Mouse (Mus musculus): Measurements from ENCODE around the gene Ly75.

Ly75 gene

GRCm38 (mm10) chr2:60303796-60304195, 79.3 kb downstream of the Ly75 start:
- DNase-seq: no peak

GRCm38 (mm10) chr2:60299323-60299722, 83.8 kb downstream of the Ly75 start:
- no peak for DNase-seq

- DNase-seq: no peak
Observed at GRCm38 (mm10) chr2:60298266-60298665, 84.8 kb downstream of the Ly75 start.

DNA sequence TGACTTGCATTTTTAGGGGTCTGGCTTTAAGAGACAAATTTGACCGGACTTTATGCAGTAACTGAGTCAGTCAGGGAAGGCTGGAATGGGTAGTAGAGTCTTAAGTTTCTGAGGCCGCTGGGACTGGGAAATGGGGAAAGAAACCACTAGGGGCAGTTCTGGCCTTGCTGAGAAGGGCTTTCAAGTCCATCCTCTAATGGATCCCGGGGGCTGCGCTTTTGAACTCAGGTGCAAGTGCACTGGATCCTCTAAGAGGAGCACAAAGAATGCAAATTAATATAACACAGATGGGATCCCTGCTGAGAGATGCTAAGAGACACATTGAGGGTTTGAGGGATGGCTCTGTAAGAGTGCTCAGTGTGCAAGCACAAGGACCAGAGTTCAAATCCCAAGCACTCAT, 91.7 kb downstream of the Ly75 start:
- no peak for DNase-seq

DNA sequence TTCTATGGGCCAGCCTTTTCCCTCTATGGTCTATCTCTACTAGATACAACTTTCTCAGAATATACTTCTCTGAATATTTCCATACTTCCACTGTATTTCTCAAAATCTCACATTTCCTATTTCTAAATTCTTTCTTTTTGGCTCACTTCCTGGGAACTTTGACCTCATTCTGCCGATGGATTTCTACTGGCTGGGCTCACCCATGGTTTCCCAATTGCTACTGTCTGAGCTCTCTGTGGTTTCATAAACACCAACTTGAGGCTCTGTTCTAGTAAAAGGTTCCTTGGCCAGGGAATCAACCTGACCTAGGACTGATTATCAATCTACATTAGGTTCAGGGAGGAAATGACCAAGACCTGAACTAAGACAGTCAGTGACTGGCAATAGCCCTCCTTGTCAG, 93.7 kb downstream of the Ly75 start:
- no peak for DNase-seq

GRCm38 (mm10) chr2:60288606-60289005, 94.5 kb downstream of the Ly75 start:
- no peak for DNase-seq

DNA sequence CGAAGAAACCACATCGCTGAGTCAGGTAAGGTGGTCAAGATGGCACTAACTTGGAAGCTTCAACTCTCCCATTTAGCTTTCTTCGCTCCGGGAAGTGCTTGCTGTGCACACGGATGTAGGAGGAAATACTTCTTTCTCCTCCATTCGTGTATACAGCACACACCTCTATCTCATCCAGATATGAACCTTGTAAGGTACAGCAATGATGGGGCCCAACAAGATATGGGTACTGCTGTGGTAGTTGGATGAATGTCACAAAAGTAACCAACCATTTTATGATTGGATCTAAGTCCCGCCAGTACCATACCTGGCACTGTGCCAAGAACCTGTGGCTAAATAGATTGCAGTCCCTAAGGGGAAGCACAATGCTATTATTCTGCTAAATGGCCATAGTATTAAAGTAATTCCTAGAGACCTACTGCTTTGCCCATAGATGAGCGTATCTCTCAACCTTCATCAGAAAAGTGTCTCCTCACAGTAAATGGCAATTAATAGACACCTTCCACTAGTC, 97.9 kb downstream of the Ly75 start:
- peak; percentile 6 to 21 for DNase-seq

- no peak for DNase-seq
Observed at GRCm38 (mm10) chr2:60284467-60284821, 98.7 kb downstream of the Ly75 start, which contains the start of gene Cd302. Gene Cd302 (minus strand): TSS chr2:60284488.

- peak; percentile 28 to 51 for DNase-seq
Observed at GRCm38 (mm10) chr2:60283751-60284466, 99.2 kb downstream of the Ly75 start.

GRCm38 (mm10) chr2:60283208-60283750, 99.8 kb downstream of the Ly75 start:
- no peak for DNase-seq

DNA sequence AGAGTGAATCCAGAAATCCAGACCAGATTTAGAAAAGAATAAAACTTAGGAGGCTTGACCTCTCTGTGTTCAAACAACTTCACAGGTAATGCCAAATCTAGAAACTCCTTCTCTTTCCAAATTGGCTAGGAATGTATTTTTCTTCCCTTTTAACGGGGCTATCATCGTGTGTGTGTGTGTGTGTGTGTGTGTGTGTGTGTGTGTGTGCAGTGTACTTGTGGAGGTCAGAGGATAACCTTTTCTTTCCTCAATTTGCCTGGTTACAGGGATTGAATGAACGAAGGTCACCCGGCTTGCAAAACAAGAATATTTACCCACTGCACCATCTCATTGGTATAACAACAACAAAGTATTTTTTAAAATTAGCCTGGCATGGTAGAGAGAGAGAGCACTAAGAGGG, 100.5 kb downstream of the Ly75 start:
- DNase-seq: no peak

DNA sequence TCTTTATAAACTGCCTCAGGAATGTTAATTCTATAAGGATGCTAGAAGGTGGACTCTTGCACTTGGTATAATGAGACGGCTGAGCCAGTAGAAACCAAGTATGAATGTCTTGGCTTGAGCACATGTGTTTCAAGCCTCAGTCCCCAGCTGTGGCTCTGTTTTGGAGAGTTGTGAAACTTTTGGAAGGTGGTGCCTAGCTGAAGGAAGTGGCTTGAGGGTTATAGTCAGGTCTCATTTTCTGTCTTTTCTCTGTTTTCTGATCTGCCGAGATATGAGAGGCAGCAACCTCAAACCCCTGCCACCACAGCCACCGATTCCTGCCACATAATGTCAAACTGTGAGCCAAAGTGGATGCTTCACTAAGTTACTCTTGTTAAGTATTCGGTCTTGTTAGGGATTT, 104.5 kb downstream of the Ly75 start:
- DNase-seq: no peak

DNA sequence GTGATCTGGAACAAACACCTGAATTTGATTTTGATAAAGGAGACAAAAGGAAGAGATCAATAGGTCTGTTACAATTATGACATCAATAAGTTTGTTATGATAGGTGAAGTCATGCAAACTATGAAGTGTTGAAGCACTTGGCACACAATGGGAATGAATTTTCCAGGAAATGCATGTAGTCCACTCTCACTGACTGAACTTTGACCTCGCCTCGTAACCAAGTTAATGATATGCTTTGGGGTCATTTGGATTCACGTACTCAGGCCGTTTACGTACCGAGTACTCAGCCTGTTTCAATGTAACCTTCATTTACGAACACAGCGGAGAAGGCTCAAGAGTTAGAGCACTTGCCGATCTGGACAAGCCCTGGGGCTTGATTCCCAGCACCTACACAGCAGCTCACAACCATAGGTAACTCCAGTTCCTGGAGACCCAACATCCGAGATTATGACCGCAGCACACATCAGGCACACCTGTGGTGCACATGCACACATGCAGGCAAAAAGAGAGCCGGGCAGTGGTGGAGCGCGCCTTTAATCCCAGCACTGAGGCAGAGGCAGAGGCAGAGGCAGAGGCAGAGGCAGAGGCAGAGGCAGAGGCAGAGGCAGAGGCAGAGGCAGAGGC, 113.1 kb downstream of the Ly75 start:
- no peak for DNase-seq

- no peak for DNase-seq
Observed at GRCm38 (mm10) chr2:60267567-60267966, 115.5 kb downstream of the Ly75 start.

DNA sequence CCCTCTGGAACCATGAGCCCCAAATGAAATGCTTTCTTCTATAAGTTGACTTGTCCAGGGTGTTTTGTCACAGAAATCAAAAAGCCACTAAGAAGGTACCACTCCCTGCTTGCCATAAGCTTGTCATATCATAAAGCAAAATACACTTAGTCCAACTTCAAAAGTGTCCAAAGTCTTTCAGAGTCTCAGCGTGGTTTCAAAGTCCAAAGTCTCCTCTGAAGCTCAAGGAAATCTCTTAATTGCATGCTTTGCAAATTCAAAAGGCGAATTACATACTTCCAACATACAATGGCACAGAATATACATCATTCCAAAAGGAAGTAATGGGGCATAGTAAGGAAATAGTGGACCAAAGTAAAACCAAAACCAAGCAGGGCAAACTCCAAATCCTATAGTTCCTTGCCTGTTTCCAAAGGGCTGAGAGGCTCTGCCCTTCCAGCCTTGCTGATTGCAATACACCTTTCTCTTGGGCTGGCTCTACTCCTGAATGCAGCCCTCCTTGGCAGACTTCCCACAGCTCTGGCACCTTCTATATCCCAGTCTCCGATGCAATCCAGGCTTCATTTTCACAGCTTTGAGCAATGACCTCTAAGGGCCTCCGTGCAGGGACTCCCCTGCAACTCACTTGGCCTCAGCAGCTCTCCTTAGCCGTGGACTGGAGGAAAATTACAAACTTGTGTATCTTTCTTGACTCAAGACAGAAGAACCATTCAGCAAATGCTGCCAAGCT, 122.3 kb downstream of the Ly75 start:
- DNase-seq: peak; percentile 61 to 62

DNA sequence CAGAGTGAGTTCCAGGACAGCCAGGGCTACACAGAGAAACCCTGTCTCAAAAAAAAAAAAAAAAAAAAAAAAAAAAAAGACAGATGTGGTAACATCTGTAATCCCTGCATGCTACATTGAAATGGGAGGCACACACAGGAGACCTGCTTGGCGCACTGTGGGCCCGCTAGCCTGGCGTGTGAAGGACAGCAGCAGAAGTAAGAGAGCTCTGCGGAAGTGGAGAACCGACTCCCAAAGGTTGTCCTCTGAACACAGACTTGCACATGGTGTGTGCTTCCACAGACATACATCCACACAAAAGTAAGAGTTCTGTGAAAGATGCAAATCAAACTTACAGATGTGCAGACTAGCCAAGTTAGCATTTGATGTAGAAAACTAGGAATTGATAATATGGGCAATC, 123.9 kb downstream of the Ly75 start:
- DNase-seq: no peak

DNA sequence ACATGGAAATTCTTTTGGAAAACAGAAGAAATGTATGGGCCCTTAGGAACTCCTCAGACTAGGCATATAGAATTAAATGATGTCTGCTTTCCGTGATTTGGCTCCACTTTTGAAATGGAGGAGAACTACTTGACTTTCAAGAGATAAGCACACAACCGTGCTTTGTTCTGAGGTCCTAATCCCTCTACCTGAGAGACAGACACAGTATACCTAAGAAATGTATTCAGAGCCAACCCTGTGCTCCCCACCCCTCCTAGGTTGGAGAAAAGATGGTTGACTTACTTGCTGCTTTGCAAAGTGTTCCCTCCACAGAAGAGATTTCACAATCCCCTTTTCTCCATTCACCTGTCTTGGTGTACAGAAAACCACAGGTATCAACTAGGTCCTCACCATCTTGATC, 126.4 kb downstream of the Ly75 start:
- no peak for DNase-seq

GRCm38 (mm10) chr2:60253506-60253905, 129.6 kb downstream of the Ly75 start:
- DNase-seq: no peak

DNA sequence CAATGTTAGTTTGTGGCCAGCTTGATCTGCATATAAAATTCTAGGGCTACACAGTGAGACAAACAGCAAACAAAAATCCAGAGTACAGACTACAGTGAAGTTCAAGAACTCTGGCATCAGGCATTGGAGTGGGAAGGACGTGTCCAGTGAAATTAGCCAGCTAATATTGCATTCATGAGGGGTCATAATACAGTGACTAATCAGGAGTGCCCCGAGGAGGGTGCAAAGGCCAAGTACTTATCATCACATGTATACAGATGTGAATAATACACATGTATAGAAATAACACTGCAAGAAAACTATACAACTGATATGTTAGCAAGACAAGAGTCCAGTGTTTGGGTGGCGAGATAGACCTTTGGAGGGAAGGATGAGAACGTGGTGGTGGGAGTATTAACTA, 130.3 kb downstream of the Ly75 start:
- no peak for DNase-seq

Data from cerebellum, postnatal 14 days (tissue).